Mouse (Mus musculus) G1E (cell line): ENCODE measurements around the gene Fgfr2.

Experiments used
- CTCF ChIP-seq: IDR thresholded peaks from 2 replicates; pipeline ENCODE4 v1.5.1; 2012; ENCODE audit warnings: low read depth, low read length, inconsistent platforms, mixed read lengths
- GATA1 ChIP-seq: IDR thresholded peaks from 2 replicates; pipeline ENCODE4 v1.6.1; 2012; ENCODE audit warnings: borderline replicate concordance, low read length, inconsistent platforms, mixed read lengths
- TAL1 ChIP-seq: conservative IDR thresholded peaks from 2 replicates; pipeline ENCODE4 v1.6.1; 2012; ENCODE audit warnings: low read depth, low read length, inconsistent platforms, mixed read lengths

DNA sequence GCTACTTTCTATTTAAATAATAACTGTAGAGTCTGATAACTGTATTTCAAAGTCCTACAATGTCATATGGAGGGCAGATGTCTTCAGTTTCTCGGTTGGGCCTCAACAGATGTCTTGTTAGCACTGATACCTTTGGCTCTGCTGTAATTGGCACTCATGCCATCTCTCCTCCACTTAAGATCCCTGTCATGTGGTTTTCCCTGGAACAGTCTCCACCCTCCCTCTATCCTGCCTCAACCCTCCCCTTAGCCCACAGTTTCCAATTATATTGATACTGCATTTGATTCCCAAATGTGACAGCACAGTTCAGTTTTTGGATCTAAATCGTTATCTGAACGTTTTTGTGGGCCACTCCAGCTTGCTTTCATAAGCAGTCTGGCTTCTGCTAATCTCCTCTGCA lies 2558.6 kb downstream of the Fgfr2 start:
- no peak for TF ChIP-seq CTCF
- no peak for TF ChIP-seq GATA1
- no peak for TF ChIP-seq TAL1
